Mouse (Mus musculus) embryo, embryonic 10.5 days (tissue): ENCODE results near the gene Bcam.

Source experiments
- DNase-seq: peaks from one replicate; pipeline ENCODE4 v3.0.0-alpha.2; 2015; ENCODE audit warnings: low spot score

The Bcam gene

DNA sequence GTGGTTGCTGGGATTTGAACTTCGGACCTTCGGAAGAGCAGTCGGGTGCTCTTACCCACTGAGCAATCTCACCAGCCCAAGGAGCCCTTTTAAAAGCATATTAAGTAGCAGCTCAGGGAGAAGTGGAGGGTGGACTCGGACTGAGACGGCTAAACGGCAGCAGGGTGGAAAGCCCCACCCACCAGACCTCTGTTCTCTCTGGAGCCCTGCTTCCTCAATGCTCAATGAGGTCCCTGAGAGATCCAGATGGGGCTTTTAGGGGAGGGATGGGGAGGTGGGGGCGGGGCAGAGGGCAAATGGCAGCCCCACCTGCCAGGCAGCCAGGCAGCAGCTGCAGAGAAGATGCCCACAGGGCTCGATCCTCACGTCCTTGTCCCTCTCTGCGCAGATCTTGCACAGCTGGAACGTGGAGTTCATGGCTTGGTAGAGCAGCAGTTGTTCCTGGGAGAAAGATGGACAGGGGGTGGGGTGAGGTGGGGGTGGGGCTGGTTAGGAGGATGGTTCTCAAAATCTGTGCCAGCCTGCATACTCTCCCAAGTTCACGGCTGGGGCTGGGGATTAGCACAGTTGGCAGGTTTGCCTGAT is 15.2 kb upstream of the Bcam start:
- no peak for DNase-seq

DNA sequence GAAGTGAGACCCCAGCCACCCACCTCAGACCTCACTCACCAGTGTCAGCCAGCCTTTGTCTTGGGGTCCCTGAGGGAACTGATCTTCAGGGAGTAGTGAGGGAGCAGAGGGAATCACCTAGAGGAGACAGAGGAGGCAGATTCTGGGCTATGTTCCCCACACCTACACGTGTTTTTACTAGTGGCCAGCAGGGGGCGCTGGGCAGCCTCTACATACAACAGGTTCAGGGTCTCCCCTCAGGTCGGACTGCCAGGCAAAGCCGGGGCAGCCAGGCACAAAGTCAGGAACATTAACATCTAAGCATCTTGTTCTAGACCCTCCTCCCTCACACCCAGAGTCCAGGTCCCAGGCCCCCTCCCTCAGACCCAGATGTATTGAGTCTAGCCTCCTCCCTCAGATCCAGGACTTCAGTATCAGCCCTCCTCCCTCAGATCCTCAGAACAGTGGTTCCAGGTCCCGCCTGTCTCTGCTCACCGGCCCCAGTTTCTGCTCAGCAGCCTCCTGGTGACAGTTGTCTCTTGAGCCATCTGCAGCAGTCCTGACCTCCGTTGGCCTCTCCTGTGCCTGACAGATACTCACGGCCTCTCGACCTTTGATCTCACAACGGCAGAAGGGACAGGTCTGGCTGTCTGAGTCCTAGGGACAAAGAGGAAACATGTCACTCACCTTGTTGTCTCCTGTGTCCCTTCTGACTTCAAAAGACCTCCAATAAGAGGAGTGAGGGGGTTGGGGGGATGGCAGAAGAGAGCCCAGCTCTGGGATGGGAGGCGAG is 14.1 kb upstream of the Bcam start:
- DNase-seq, result peak; percentile 28

DNA sequence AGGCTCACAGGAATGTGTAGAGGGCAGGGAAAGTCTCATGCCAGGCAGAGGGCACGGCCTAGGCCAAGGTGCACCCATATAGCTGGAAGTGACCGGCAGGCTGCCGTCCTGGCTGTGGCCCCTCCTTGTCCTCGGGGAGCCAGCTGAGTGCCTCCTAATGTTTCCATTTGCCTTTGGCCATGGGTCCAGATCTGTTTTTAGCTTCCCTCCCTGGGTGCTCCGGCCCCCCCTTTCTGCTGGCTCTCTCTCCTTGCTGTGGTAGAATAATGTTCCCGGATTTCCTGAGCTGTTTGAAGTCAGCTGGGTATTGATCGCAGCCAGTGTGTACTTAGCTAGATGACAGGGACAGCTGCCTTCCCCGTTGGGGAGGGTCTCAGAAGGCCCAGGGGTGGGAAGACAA is 12.8 kb upstream of the Bcam start:
- no peak for DNase-seq

GRCm38 (mm10) chr7:19782645-19783044 is 11.8 kb upstream of the Bcam start:
- DNase-seq, result peak; percentile 60

DNA sequence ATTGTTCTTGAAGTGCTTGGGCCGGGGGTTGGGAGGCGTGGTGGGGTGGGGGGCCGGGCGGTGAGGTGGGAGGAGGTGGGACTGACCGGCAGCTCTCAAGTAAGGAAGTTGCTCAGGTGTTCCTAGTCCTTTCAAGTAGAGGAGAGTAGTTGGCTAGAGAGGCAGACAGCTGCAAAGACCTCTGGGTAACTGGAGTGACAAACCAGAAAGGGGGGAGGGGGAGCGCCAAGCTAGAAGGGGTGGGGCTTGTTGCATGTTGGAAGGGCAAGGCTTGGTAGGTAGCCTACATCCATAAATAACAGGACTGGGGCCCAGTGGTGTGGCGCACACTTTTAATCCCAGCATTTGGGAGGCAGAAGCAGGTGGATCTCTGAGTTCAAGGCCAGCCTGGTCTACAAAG is 10.9 kb upstream of the Bcam start:
- no peak for DNase-seq

GRCm38 (mm10) chr7:19779903-19780302 is 9.1 kb upstream of the Bcam start:
- no peak for DNase-seq

DNA sequence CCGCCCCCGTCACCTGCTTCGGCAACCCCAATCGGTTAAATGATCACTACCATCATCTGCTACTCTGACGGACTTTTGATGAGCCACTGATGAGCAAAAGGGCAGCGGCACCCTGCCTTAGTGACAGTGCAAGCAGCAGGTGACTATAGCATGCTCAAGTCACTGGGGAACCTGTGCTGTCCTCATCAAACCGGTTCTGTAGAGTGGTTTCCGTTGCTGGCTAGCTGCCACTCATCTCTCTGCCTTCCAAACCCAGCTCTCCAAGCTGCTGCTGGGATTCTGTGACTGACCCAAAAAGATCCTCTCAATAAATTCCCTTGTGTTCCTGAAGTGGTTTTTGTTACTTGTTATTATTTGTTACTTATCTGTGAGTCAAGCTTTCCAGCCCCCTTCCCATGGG is 7.8 kb upstream of the Bcam start:
- no peak for DNase-seq

DNA sequence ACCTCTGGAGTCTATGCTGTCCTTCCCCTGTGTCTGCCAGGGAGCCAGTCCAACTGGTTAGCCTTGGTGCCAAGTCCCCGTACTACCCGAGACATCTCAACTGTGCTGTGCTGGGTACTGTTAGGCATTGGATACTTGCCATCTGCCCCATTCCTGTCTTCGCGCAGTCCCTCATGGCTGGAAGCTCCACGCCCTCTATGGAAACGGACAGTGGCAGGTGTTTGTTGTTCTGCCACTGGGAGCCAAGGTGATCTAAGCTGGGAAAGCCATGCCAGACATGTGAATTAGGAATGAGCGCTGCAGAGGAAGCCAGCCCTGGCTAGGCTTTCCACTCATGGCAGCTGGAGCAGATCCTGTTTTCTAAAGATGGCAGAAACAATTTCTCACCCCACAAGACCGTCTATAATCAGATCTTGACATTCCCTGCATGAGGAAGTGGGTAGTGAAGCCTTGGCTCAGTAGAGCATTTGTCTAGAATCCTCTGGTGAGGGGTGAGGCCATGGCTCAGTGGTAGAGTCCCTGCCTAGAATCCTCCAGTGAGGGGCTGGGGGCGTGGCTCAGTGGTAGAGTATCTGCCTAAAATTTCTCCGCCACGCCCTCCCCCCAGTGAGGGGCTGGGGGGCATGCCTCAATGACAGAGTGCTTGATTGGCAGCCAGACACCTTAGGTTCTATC is 6.4 kb upstream of the Bcam start:
- DNase-seq, result no peak

- no peak for DNase-seq
These were observed 866 bp upstream of the Bcam start for GRCm38 (mm10) chr7:19771682-19772081.

DNA sequence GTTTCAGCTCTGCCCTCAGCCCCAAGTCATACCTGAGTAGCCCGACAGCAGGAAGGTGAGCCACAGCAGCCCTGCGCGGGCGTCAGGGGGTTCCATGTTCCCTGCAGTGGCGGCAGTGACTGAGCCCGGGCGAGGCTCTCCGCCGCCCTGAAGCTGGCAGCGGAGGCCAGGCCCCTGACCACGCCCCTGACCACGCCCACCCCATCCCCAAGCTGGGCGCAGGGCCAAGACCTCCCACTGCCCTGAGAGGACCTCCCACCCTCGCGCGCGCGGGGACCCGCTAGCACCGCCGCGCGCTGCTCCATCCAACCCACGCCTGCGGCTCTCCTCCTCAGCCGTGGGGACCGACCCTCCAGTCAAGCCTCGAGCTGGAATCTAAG is 451 bp downstream of the Bcam start:
- DNase-seq, result peak; percentile 86

GRCm38 (mm10) chr7:19769434-19770374 is 1.1 kb downstream of the Bcam start:
- no peak for DNase-seq

- no peak for DNase-seq
These were observed 1.8 kb downstream of the Bcam start for GRCm38 (mm10) chr7:19769001-19769400.

GRCm38 (mm10) chr7:19768251-19768650 is 2.6 kb downstream of the Bcam start:
- DNase-seq, result no peak

GRCm38 (mm10) chr7:19764581-19764980 is 6.2 kb downstream of the Bcam start:
- DNase-seq, result no peak

GRCm38 (mm10) chr7:19763829-19764477 is 6.9 kb downstream of the Bcam start:
- no peak for DNase-seq

- DNase-seq, result no peak
These were observed 8.5 kb downstream of the Bcam start for GRCm38 (mm10) chr7:19762283-19762682.

GRCm38 (mm10) chr7:19760021-19760420 is 10.8 kb downstream of the Bcam start:
- DNase-seq, result no peak

- DNase-seq, result no peak
These were observed 12.2 kb downstream of the Bcam start for GRCm38 (mm10) chr7:19758623-19759022.

DNA sequence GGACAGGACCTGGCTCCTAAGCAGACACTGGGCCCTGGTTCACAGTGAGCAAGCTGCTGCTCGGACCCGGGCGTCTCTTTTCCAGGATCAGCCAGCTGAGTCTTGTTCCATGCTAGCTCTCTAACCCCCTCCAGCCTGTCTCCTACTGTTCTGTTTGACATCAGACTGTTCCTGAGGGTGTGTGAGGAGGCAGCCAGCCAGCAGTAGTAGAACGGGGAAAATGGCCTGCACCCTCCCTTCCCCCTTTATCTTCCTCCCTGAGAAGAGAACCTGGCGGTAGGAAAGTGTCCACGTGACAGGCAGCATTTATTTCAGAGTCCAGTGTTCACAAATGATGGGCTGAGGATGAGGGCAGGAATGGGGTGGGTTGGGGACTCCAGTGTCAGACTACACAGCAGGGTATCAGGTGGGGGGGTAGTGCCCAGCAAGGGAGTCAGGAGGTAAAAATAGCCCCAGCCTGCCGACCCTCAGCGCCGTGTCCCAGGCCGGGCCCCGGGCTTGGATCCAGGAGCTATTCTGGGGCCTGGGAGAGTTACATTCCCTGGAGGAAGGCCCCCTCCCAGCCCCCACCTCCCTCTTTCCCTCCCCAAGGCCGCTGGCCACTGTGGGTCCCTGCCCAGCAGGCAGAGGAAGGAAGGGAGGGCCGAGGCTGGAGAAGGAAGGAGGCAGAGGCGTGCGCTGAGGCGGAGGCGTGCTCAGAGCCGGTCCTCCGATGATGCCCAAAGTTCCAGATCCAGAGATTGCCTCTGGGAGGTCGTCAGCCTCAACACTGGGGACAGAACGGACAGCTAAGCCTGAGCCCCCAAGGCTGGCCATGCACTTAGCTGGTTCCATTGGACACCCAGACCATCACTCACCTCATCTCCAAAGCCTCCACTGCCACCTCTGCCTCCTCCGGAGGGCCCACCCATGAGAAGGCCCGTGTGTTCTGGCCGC is 14.7 kb downstream of the Bcam start:
- no peak for DNase-seq

DNA sequence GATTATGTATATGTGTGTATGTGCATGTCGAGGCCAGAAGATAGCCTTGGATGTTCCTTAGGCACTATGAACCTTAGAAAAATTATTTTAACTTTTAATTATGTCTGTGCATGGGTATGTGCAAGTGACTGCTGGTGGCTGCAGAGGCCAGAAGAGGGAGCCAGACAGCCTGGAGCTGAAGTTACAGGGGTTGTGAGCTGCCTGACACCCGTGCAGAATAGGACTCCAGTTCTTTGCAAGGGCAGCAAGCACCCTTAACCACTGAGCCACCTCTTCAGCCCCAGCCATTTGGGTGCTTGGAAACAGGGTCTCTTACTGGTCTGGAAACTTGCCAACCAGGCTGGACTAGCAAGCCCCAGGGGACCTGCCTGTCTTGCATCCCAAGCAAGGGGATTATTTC is 15.8 kb downstream of the Bcam start:
- DNase-seq, result no peak

- DNase-seq, result no peak
These were observed 16.8 kb downstream of the Bcam start for GRCm38 (mm10) chr7:19754065-19754464.
